Mouse (Mus musculus) heart, embryonic 12.5 days (tissue): ENCODE data around the gene Fam136a. TPM values are rescaled to one million over a fixed set of nuclear protein-coding genes. Genes with fewer than 3 reads are reported as not detected.

Source experiments
- ATAC-seq: fragments of 200-750 bp; cut with Nextera tagmentation; 2 replicates; pipeline ENCODE4 v1.8.0; 2017; ENCODE audit warnings: moderate TSS enrichment, moderate library complexity; ENCODE audit not compliant: insufficient number of reproducible peaks, low FRiP score
- H3K27ac ChIP-seq: fragments of 300-500 bp; sonication (generic); 2 replicates; pipeline ENCODE4 v1.5.1; 2016; ENCODE audit warnings: mild to moderate bottlenecking, moderate library complexity; ENCODE audit not compliant: poor library complexity, severe bottlenecking
- H3K27me3 ChIP-seq: fragments of 300-500 bp; sonication (generic); replicated peaks from 2 replicates; pipeline ENCODE4 v1.6.1; 2016; ENCODE audit warnings: mild to moderate bottlenecking, moderate library complexity
- H3K36me3 ChIP-seq: fragments of 300-500 bp; sonication (generic); 2 replicates; pipeline ENCODE4 v1.6.1; 2016; ENCODE audit warnings: mild to moderate bottlenecking, moderate library complexity
- H3K4me1 ChIP-seq: fragments of 300-500 bp; sonication (generic); replicated peaks from 2 replicates; pipeline ENCODE4 v1.6.1; 2016; ENCODE audit warnings: mild to moderate bottlenecking
- H3K4me2 ChIP-seq: fragments of 300-500 bp; sonication (generic); 2 replicates; pipeline ENCODE4 v1.6.1; 2016; ENCODE audit warnings: mild to moderate bottlenecking, moderate library complexity
- H3K4me3 ChIP-seq: fragments of 300-500 bp; sonication (generic); 2 replicates; pipeline ENCODE4 v1.5.1; 2016; ENCODE audit warnings: mild to moderate bottlenecking
- H3K9ac ChIP-seq: fragments of 300-500 bp; sonication (generic); 2 replicates; pipeline ENCODE4 v1.6.1; 2016; ENCODE audit warnings: mild to moderate bottlenecking, moderate library complexity
- H3K9me3 ChIP-seq: fragments of 300-500 bp; sonication (generic); replicated peaks from 2 replicates; pipeline ENCODE4 v1.6.1; 2016; ENCODE audit warnings: mild to moderate bottlenecking, moderate library complexity
- WGBS: fragments of 180-500 bp; shearing (Covaris S2); methylation state at CpG from one replicate; pipeline ENCODE4 v1.1.7; 2016; 5-methylcytosine and 5-hydroxymethylcytosine counted together
- polyA plus RNA-seq: library from polyadenylated mRNA; unstranded; fragments of >200 nt; fragmentation: Nextera tagmentation; extraction: Ambion mirVana; gene quantifications from 2 replicates; pipeline ENCODE4 v1.2.1, GENCODE M21; 2016

Fam136a gene
- polyA plus RNA-seq, 1 experiment from 2014 or later, result 102 TPM

DNA sequence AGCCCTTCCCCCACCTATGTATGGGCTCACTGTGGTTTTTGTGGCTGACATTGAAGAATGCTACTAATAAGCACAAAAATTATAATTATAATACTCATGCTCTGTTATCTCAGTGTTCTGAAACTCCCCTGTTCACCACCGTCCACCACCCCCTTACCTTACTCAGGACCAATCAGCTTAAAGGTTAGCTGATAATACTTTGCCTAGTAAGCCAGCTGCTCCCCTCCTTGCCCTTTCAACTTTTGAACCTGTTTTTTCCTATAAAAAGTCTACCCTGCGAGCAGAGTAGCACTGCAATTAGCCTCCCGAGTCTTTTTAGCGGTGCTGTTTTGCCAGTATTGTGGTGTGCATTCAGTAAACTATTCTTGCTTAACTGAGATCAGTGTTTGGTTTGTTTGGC, 19.2 kb downstream of the Fam136a start:
- WGBS, result 54% methylated on average over 4 of the region's 4 CpGs
- Histone ChIP-seq H3K27ac (no peak overlapping the region), H3K4me3 (no peak overlapping the region), H3K9me3 (no peaks in the 10 kb centered on the region), H3K36me3 (peaks cover 35% of the 10 kb centered on the region), H3K4me2 (no peak overlapping the region), H3K9ac (no peak overlapping the region), H3K4me1 (0 out of 2 replicates have a peak, but pooled peaks cover 5% of the 10 kb centered on the region), H3K27me3 (no peaks in the 10 kb centered on the region)
- ATAC-seq, result no peak

DNA sequence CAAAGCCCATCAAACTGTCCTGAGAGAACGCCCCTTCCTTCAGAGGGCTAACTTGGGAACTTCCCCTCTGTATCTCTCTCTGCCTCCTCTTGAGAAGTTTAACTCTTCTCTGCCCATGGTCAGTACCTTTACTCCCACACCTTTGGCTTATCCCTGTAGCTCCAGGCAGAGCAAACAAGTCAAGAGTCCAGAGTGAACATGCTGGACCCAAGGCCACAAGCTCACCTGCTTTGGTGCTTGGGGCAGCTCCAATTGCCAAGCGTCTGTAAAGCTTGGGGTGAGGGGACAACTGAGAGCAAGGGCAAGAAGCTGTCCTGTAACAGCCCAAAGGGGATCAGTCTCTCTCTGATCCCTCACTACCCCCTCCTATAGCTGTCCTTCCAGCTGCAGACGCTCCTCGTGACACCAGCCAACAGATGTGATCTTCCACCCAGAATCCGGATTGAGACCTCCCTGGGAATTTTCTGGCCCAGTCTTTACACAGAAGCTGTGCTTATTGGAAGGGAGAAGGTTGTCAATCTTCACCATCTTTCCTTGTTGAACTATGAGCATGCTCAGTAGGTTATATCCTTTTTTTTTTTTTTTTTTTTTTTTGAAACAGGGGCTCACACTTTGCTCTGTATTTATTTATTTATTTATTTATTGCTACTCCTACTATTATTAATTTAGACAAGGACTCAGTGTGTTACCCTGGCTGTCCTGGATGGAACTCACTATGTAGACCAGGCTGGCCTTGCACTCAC, 20.1 kb downstream of the Fam136a start:
- WGBS, result 80% methylated on average over 5 of the region's 5 CpGs
- H3K36me3 ChIP-seq, result peaks cover 40% of the 10 kb centered on the region
- ATAC-seq, result no peak
- no peak overlapping the region for H3K9ac ChIP-seq
- H3K27ac ChIP-seq, result no peak overlapping the region
- H3K4me2 ChIP-seq, result no peak overlapping the region
- H3K4me3 ChIP-seq, result no peak overlapping the region
- H3K4me1 ChIP-seq, result 0 out of 2 replicates have a peak, but pooled peaks cover 5% of the 10 kb centered on the region
- no peaks in the 10 kb centered on the region for H3K9me3 ChIP-seq
- no peaks in the 10 kb centered on the region for H3K27me3 ChIP-seq

GRCm38 (mm10) chr6:86387313-86387712, 21.9 kb downstream of the Fam136a start:
- 0 out of 2 replicates have a peak, but pooled peaks cover 5% of the 10 kb centered on the region for H3K4me1 ChIP-seq
- no peak for ATAC-seq
- 74% methylated on average over 12 of the region's 12 CpGs for WGBS
- H3K4me3 ChIP-seq, result no peak overlapping the region
- H3K36me3 ChIP-seq, result peaks cover 58% of the 10 kb centered on the region
- H3K27ac ChIP-seq, result no peak overlapping the region
- H3K9ac ChIP-seq, result no peak overlapping the region
- no peak overlapping the region for H3K4me2 ChIP-seq
- no peaks in the 10 kb centered on the region for H3K27me3 ChIP-seq
- H3K9me3 ChIP-seq, result no peaks in the 10 kb centered on the region

- Histone ChIP-seq H3K9ac (no peak overlapping the region), H3K27me3 (no peaks in the 10 kb centered on the region), H3K4me1 (0 out of 2 replicates have a peak, but pooled peaks cover 5% of the 10 kb centered on the region), H3K9me3 (no peaks in the 10 kb centered on the region), H3K27ac (no peak overlapping the region), H3K4me2 (no peak overlapping the region), H3K36me3 (peaks cover 64% of the 10 kb centered on the region), H3K4me3 (no peak overlapping the region)
- 59% methylated on average over 18 of the region's 18 CpGs for WGBS
- ATAC-seq, result no peak
Measured at GRCm38 (mm10) chr6:86388461-86388860, 23.0 kb downstream of the Fam136a start.

DNA sequence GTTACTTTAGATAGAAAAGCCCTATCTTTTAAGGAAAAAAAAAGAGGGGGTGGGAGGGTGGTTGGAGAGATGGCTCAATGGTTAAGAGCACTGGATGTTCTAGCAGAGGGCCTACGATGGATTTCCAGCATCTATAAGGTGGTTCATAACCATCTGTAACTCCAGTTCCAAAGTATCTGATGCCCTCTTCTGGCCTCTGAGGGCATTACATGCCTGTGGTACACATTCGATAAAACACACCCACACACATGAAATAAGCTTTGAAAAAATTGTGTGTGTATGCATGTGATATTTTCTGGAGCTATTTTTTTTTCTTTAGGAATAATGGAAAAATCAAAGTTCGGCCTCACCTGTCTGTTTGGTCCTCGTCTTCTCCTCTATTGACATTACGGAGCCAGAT, 25.9 kb downstream of the Fam136a start:
- Histone ChIP-seq H3K4me1 (peaks cover 25% of the 10 kb centered on the region), H3K9me3 (no peaks in the 10 kb centered on the region), H3K27ac (no peak overlapping the region), H3K9ac (no peak overlapping the region), H3K4me3 (no peak overlapping the region), H3K36me3 (peaks cover 69% of the 10 kb centered on the region), H3K27me3 (no peaks in the 10 kb centered on the region), H3K4me2 (no peak overlapping the region)
- WGBS, result 91% methylated on average over 5 of the region's 5 CpGs
- ATAC-seq, result no peak

DNA sequence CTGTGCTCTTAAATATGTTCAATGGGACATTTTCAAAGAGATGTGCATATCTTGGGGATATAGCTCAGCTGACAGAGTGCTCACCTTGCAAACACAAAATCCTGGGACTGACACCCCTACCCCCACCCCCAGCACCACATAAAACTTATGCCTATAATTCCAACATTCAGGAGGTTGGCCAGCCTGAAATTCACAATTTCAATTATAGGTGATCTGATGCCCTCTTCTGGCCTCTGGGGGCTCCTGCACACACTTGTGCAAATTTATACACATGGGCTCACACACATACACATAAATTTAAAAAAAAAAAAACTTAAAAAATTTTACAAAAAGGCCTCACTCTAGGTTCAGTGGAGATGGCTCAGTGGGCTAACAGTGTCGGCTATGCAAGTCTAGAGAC, 27.7 kb downstream of the Fam136a start:
- WGBS, result 100% methylated on average over 1 of the region's 1 CpGs
- H3K4me1 ChIP-seq, result peaks cover 32% of the 10 kb centered on the region

GRCm38 (mm10) chr6:86394078-86394720, 28.8 kb downstream of the Fam136a start:
- H3K27ac ChIP-seq, result no peak overlapping the region
- H3K4me3 ChIP-seq, result no peak overlapping the region
- H3K4me1 ChIP-seq, result peaks cover 27% of the 10 kb centered on the region
- H3K9ac ChIP-seq, result no peak overlapping the region
- H3K9me3 ChIP-seq, result no peaks in the 10 kb centered on the region
- WGBS, result 88% methylated on average over 17 of the region's 17 CpGs
- no peaks in the 10 kb centered on the region for H3K27me3 ChIP-seq
- no peak for ATAC-seq
- H3K36me3 ChIP-seq, result peaks cover 47% of the 10 kb centered on the region
- H3K4me2 ChIP-seq, result no peak overlapping the region

More for the DNA sequence above, 27.7 kb downstream of the Fam136a start:
- Histone ChIP-seq H3K9me3 (no peaks in the 10 kb centered on the region), H3K27me3 (no peaks in the 10 kb centered on the region), H3K36me3 (peaks cover 57% of the 10 kb centered on the region), H3K4me3 (no peak overlapping the region), H3K27ac (no peak overlapping the region), H3K9ac (no peak overlapping the region), H3K4me2 (no peak overlapping the region)
- no peak for ATAC-seq

DNA sequence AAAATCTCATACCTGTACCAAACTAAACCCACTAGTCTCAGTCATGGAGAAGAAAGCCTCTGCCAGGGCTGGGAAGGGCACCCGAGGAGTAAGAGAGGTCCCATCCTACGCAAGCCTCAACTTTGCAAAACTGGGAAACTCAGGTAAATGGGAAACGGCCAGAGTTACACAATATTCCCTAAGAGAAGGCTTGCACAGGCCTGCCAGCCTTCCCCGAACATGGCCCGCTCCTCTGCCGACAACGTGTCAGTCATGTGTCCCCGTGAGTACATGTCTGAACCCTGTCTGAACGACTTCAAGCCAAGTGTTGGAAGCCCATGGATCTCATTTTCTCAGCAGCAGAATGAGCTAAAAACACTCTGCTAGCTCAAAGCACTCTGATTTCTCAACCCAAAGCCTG, 29.6 kb downstream of the Fam136a start:
- H3K27ac ChIP-seq, result no peak overlapping the region
- peak overlapping the region; percentile 44; the same call in 1 of the 2 replicates for H3K9ac ChIP-seq
- H3K27me3 ChIP-seq, result no peaks in the 10 kb centered on the region
- no peaks in the 10 kb centered on the region for H3K9me3 ChIP-seq
- peaks cover 39% of the 10 kb centered on the region for H3K36me3 ChIP-seq
- ATAC-seq, result no peak
- peaks cover 27% of the 10 kb centered on the region for H3K4me1 ChIP-seq
- WGBS, result 75% methylated on average over 9 of the region's 9 CpGs
- H3K4me2 ChIP-seq, result peak overlapping the region; percentile 90
- peak overlapping the region; percentile 0; the same call in 1 of the 2 replicates for H3K4me3 ChIP-seq

DNA sequence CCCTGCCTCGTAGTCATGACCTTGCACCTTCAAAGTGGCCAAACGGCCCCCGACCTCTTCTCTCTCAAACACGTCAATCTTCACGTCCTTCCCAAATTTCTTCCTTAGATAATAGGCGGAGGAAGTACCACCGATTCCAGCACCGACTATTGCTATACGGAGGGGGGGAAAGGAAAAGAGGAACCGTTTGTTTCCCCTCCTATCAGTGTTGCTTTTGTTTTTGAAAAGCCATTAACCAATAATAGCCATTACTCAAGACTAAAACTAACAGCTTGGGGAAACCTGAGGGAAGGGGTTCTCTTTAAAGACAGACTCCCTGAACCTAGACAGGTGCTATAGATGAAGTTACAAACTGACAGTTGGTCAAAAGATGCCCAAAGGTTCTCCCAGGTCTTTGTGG, 30.5 kb downstream of the Fam136a start:
- WGBS, result 33% methylated on average over 10 of the region's 10 CpGs
- peak overlapping the region; percentile 84 for H3K9ac ChIP-seq
- peaks cover 29% of the 10 kb centered on the region for H3K36me3 ChIP-seq
- no peaks in the 10 kb centered on the region for H3K27me3 ChIP-seq
- H3K4me1 ChIP-seq, result peaks cover 30% of the 10 kb centered on the region
- H3K27ac ChIP-seq, result peak overlapping the region; percentile 84; the same call in 1 of the 2 replicates
- H3K4me3 ChIP-seq, result peak overlapping the region; percentile 86
- no peak for ATAC-seq
- no peaks in the 10 kb centered on the region for H3K9me3 ChIP-seq
- H3K4me2 ChIP-seq, result peak overlapping the region; percentile 90

- H3K9me3 ChIP-seq, result no peaks in the 10 kb centered on the region
- WGBS, result under 1% methylated on average over 50 of the region's 51 CpGs
- H3K4me3 ChIP-seq, result peak within 1 kb of the TSS; percentile 86
- H3K27ac ChIP-seq, result peak within 1 kb of the TSS; percentile 84
- no peaks in the 10 kb centered on the region for H3K27me3 ChIP-seq
- ATAC-seq, result peak; percentile 93
- H3K4me2 ChIP-seq, result peak within 1 kb of the TSS; percentile 90
- H3K9ac ChIP-seq, result peak within 1 kb of the TSS; percentile 84
- peaks cover 31% of the 10 kb centered on the region for H3K4me1 ChIP-seq
- H3K36me3 ChIP-seq, result peaks cover 22% of the 10 kb centered on the region
Measured at GRCm38 (mm10) chr6:86396581-86397256, 31.3 kb downstream of the Fam136a start, which contains the start of gene Pcyox1. TSS of gene Pcyox1 (minus strand) at chr6:86397154.
